ENCODE assay signal across 8 mouse cellular contexts in the genomic region with DNA sequence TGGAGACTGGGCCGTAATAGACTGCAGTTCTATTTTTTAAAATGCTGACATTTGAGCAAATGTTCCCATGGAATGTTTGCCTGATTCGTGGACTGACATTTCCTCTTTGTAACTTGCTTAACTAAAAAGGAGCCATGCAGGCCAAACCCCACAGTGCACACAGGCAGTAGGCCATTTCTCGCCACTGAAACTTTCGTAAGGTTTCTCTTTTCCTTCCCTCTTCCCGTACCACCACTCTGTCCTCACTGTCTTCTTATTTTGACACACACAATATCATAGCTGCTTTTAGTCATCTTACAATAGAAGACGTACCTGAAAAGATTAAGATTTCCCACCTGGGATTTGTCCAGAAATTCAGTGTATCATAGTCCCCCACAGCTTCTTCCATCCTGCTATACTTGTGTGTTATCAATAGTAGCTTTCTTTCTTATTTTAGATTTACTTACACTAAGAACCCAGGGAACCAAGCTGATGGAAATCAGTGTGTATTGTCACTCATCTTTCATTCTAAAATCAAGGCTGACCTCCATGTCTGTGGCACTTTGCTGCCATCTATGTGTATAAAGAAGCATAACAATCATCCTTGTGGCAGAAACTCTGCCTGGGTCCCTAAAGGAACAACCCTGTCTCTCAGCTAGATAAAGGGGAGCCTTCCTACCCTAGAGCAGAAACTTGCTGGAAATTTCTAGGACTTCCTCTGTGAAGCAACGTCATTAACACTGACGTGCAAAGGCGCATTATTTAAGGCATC.
A peak's percentile ranks its signal among the peaks of the same experiment; 100 is the strongest.
DNase-seq lines count a peak whose midpoint lies in the region; ATAC-seq and TF ChIP-seq lines count a peak whose summit lies in the region.

No protein-coding gene starts in this region.

- no peak overlapping the region for H3K9ac ChIP-seq in kidney, embryonic 16.5 days (replicated peaks; ENCODE audit: low read length)
- no peak overlapping the region for H3K9ac ChIP-seq in heart, embryonic 14.5 days (ENCODE audit: low read length)

- H3K4me1 ChIP-seq in kidney, embryonic 16.5 days (ENCODE audit: insufficient read depth, low read length), result no peaks in the 10 kb centered on the region
- H3K4me1 ChIP-seq in E14TG2a.4 (replicated peaks; ENCODE audit: low read depth, low read length), result no peaks in the 10 kb centered on the region
- no peaks in the 10 kb centered on the region for H3K4me1 ChIP-seq in cortical plate, adult 2 months (ENCODE audit: control insufficient read depth, insufficient read depth, low read length)
- H3K4me1 ChIP-seq in heart, embryonic 14.5 days (ENCODE audit: control insufficient read depth in 2 of 2, insufficient read depth in 2 of 2, low read length in 2 of 2), result peaks cover 0 to 5% of the 10 kb centered on the region in 2 experiments; a peak in 2 of 4 replicates

- H3K36me3 ChIP-seq in kidney, embryonic 16.5 days (ENCODE audit: insufficient read depth, low read length), result no peaks in the 10 kb centered on the region
- H3K36me3 ChIP-seq in E14TG2a.4 (ENCODE audit: insufficient read depth, low read length), result no peaks in the 10 kb centered on the region
- H3K36me3 ChIP-seq in heart, embryonic 14.5 days (ENCODE audit: control insufficient read depth, insufficient read depth, low read length), result no peaks in the 10 kb centered on the region

- no peak for ATAC-seq in kidney, embryonic 16.5 days (ENCODE audit: low FRiP score, low TSS enrichment)
- no peak for ATAC-seq in heart, embryonic 14.5 days (ENCODE audit: insufficient number of reproducible peaks, insufficient read depth, low FRiP score, low read depth)

- H3K27me3 ChIP-seq in kidney, embryonic 16.5 days (ENCODE audit: insufficient read depth, low read length), result no peaks in the 10 kb centered on the region
- H3K27me3 ChIP-seq in E14TG2a.4 (ENCODE audit: insufficient read depth, low read length), result no peaks in the 10 kb centered on the region
- no peaks in the 10 kb centered on the region for H3K27me3 ChIP-seq in heart, embryonic 14.5 days (ENCODE audit: control insufficient read depth, insufficient read depth, low read length)

- no peak overlapping the region for H3K27ac ChIP-seq in kidney, embryonic 16.5 days (ENCODE audit: low read length)
- no peak overlapping the region for H3K27ac ChIP-seq in cortical plate, adult 2 months (ENCODE audit: insufficient read depth, low read length)
- H3K27ac ChIP-seq in heart, embryonic 14.5 days (replicated peaks in 1 of 2; ENCODE audit: control insufficient read depth in 1 of 2, insufficient read depth in 1 of 2, low read depth in 2 of 2, low read length in 2 of 2), result peak overlapping the region in 1 of 2 experiments; percentile 37; a peak in 1 of 4 replicates

- no peaks in the 10 kb centered on the region for H3K9me3 ChIP-seq in kidney, embryonic 16.5 days (ENCODE audit: low read length)
- H3K9me3 ChIP-seq in E14TG2a.4 (ENCODE audit: low read length), result no peaks in the 10 kb centered on the region
- no peaks in the 10 kb centered on the region for H3K9me3 ChIP-seq in heart, embryonic 14.5 days (ENCODE audit: control insufficient read depth, low read length)

- peak; percentile 15 for DNase-seq in kidney, adult 11 months
- DNase-seq in layer of hippocampus, adult 9-10 months (ENCODE audit: low spot score), result peak; percentile 48
- peak; percentile 36 for DNase-seq in naive thymus-derived CD4-positive, alpha-beta T cell, adult 2 months (ENCODE audit: low read depth)
- no peak for DNase-seq in gastrocnemius, postnatal 10 days

- TF ChIP-seq POLR2A in cortical plate, adult 2 months (IDR thresholded peaks at IDR 0.05; ENCODE audit: extremely low read depth, insufficient read depth, low read length), result no peak

- 47% methylated on average over 9 of the region's 9 CpGs for WGBS in kidney, embryonic 16.5 days
- 43% methylated on average over 9 of the region's 9 CpGs for WGBS in heart, embryonic 14.5 days

- no peak overlapping the region for H3K4me2 ChIP-seq in kidney, embryonic 16.5 days (replicated peaks; ENCODE audit: low read depth, low read length)
- peak overlapping the region; percentile 13; the same call in 1 of the 2 replicates for H3K4me2 ChIP-seq in heart, embryonic 14.5 days (ENCODE audit: low read length)

- TF ChIP-seq CTCF in E14TG2a.4 (conservative IDR thresholded peaks at IDR 0.05; ENCODE audit: low read length), result peak; percentile 57
- peak; percentile 60; the same call in 1 of the 2 replicates for TF ChIP-seq CTCF in cortical plate, adult 2 months (IDR thresholded peaks at IDR 0.05; ENCODE audit: extremely low read depth, insufficient read depth, low read length)

- no peak overlapping the region for H3K4me3 ChIP-seq in kidney, embryonic 16.5 days (ENCODE audit: low read length)
- no peak overlapping the region for H3K4me3 ChIP-seq in E14TG2a.4 (replicated peaks; ENCODE audit: low read length)
- no peak overlapping the region for H3K4me3 ChIP-seq in cortical plate, adult 2 months (ENCODE audit: insufficient read depth, low read length)
- H3K4me3 ChIP-seq in heart, embryonic 14.5 days (ENCODE audit: control insufficient read depth in 1 of 2, insufficient read depth in 1 of 2, low read depth in 1 of 2, low read length in 2 of 2), result no peak overlapping the region
